Mouse (Mus musculus): ENCODE data around the gene Khk.

Gene Khk

DNA sequence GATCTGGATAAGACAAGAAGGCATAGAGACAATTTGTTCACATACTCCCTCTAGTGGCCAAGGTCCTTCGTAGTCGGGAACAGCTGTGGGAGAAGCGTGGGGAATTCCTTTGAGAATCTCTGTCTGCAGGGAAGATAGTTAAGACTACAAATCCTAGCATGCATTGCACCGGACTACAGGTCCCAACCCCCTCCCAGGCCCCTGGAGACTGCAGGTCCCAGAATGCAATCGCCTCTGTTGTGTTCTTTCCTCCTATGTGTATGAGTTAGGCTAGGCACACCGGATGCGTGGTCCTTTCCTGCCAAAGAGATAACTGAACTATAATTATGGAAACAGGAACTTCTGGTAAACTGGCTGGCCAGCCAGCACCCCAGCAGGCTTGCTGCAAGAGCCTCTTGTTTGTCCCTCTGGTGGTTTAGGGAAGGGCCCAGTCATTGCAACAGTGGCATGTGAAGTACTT lies 5.2 kb upstream of the Khk start:
- Histone ChIP-seq H3K9me3 (ENCODE audit: low read length) (no peaks in the 10 kb centered on the region), H3K4me1 (replicated peaks; ENCODE audit: low read depth, low read length) (peaks cover 86% of the 10 kb centered on the region), H3K4me3 (replicated peaks; ENCODE audit: low read length) (peak overlapping the region; percentile 67), H3K36me3 (ENCODE audit: insufficient read depth, low read length) (no peaks in the 10 kb centered on the region), H3K27me3 (ENCODE audit: insufficient read depth, low read length) (peaks cover 16% of the 10 kb centered on the region)
- no peak for TF ChIP-seq POU5F1 (IDR thresholded peaks at IDR 0.05; ENCODE audit: borderline replicate concordance, low read length)
- TF ChIP-seq NANOG (IDR thresholded peaks at IDR 0.05; ENCODE audit: borderline replicate concordance, low read length), result no peak
- peak; percentile 52 for TF ChIP-seq CTCF (conservative IDR thresholded peaks at IDR 0.05; ENCODE audit: low read length)

DNA sequence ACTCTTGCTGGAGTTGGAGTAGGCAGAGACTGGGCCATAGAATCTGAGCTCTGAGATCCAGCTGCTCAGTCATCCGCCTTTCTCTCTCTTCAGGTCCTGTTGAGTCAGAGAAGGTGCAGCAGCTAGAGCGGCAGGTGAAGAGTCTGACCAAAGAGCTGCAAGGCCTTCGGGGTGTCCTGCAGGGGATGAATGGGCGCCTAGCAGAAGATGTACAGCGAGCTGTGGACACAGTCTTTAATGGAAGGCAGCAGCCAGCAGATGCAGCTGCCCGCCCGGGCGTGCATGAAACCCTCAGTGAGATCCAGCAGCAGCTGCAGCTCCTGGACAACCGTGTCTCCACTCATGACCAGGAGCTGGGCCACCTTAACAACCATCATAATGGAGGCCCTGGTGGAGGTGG lies 4.4 kb upstream of the Khk start:
- H3K27me3 ChIP-seq (ENCODE audit: insufficient read depth, low read length), result peaks cover 16% of the 10 kb centered on the region
- H3K36me3 ChIP-seq (ENCODE audit: insufficient read depth, low read length), result no peaks in the 10 kb centered on the region
- no peak for TF ChIP-seq NANOG (IDR thresholded peaks at IDR 0.05; ENCODE audit: borderline replicate concordance, low read length)
- TF ChIP-seq CTCF (conservative IDR thresholded peaks at IDR 0.05; ENCODE audit: low read length), result no peak
- no peak for TF ChIP-seq POU5F1 (IDR thresholded peaks at IDR 0.05; ENCODE audit: borderline replicate concordance, low read length)
- no peaks in the 10 kb centered on the region for H3K9me3 ChIP-seq (ENCODE audit: low read length)
- peaks cover 89% of the 10 kb centered on the region for H3K4me1 ChIP-seq (replicated peaks; ENCODE audit: low read depth, low read length)
- peak overlapping the region; percentile 67 for H3K4me3 ChIP-seq (replicated peaks; ENCODE audit: low read length)

DNA sequence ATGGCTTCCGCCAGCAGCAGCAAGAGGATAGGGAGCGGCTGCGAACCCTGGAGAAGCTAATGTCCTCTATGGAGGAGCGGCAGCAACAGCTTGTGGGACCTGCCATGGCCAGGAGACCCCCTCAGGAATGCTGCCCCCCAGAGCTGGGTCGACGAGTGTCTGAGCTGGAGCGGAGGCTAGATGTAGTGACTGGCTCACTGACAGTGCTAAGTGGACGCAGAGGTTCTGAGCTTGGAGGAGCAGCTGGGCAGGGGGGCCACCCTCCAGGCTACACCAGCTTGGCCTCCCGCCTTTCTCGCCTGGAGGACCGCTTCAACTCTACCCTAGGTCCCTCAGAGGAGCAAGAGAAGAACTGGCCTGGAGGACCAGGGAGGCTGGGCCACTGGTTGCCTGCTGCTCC lies 3.9 kb upstream of the Khk start:
- TF ChIP-seq CTCF (conservative IDR thresholded peaks at IDR 0.05; ENCODE audit: low read length), result no peak
- no peak for TF ChIP-seq NANOG (IDR thresholded peaks at IDR 0.05; ENCODE audit: borderline replicate concordance, low read length)
- TF ChIP-seq POU5F1 (IDR thresholded peaks at IDR 0.05; ENCODE audit: borderline replicate concordance, low read length), result no peak
- no peaks in the 10 kb centered on the region for H3K9me3 ChIP-seq (ENCODE audit: low read length)
- no peaks in the 10 kb centered on the region for H3K36me3 ChIP-seq (ENCODE audit: insufficient read depth, low read length)

DNA sequence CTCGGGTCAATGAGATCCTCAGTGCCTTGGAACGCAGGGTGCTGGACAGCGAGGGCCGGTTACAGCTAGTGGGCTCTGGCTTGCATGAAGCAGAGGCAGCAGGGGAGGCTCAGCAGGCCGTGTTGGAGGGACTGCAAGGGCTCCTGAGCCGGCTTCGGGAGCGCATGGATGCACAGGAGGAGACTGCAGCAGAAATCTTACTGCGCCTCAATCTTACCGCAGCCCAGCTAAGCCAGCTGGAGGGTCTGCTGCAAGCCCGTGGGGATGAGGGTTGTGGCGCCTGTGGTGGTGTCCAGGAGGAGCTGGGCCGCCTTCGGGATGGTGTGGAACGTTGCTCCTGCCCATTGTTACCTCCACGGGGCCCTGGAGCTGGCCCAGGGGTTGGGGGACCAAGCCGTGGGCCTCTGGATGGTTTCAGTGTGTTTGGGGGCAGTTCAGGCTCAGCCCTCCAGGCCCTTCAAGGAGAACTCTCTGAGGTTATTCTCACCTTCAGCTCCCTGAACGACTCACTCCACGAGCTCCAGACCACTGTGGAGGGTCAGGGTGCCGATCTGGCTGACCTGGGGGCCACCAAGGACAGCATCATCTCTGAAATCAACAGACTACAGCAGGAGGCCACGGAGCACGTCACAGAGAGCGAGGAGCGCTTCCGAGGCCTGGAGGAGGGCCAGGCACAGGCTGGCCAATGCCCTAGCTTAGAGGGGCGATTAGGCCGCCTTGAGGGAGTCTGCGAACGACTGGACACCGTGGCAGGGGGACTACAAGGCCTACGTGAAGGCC lies 3.1 kb upstream of the Khk start:
- Histone ChIP-seq H3K4me3 (replicated peaks; ENCODE audit: low read length) (peak overlapping the region; percentile 67), H3K4me1 (replicated peaks; ENCODE audit: low read depth, low read length) (peaks cover 90% of the 10 kb centered on the region), H3K36me3 (ENCODE audit: insufficient read depth, low read length) (no peaks in the 10 kb centered on the region), H3K9me3 (ENCODE audit: low read length) (no peaks in the 10 kb centered on the region), H3K27me3 (ENCODE audit: insufficient read depth, low read length) (peaks cover 24% of the 10 kb centered on the region)
- no peak for TF ChIP-seq CTCF (conservative IDR thresholded peaks at IDR 0.05; ENCODE audit: low read length)
- no peak for TF ChIP-seq POU5F1 (IDR thresholded peaks at IDR 0.05; ENCODE audit: borderline replicate concordance, low read length)
- no peak for TF ChIP-seq NANOG (IDR thresholded peaks at IDR 0.05; ENCODE audit: borderline replicate concordance, low read length)

More for the DNA sequence above, 3.9 kb upstream of the Khk start:
- H3K27me3 ChIP-seq (ENCODE audit: insufficient read depth, low read length), result peaks cover 18% of the 10 kb centered on the region
- H3K4me1 ChIP-seq (replicated peaks; ENCODE audit: low read depth, low read length), result peaks cover 90% of the 10 kb centered on the region
- peak overlapping the region; percentile 67 for H3K4me3 ChIP-seq (replicated peaks; ENCODE audit: low read length)

DNA sequence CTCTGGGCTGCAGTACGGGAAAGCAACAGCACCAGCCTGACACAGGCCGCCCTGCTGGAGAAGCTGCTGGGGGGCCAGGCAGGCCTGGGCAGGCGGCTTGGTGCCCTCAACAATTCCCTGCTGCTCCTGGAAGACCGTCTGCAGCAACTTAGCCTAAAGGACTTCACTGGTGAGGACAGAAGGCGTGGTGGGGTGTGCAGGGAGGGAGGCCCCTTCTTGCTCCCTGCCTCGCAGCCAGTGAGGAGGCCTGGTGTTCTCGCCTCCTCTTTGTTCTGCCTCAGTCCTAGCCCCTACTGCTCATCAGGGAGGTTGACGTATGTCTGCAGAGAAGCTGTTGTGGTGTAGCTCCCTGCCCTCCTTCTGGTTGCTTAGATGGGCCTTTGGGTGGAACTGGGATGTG lies 2.5 kb upstream of the Khk start:
- TF ChIP-seq POU5F1 (IDR thresholded peaks at IDR 0.05; ENCODE audit: borderline replicate concordance, low read length) (no peak), NANOG (IDR thresholded peaks at IDR 0.05; ENCODE audit: borderline replicate concordance, low read length) (no peak), CTCF (conservative IDR thresholded peaks at IDR 0.05; ENCODE audit: low read length) (no peak)
- H3K27me3 ChIP-seq (ENCODE audit: insufficient read depth, low read length), result peaks cover 29% of the 10 kb centered on the region
- peak overlapping the region; percentile 67 for H3K4me3 ChIP-seq (replicated peaks; ENCODE audit: low read length)
- H3K36me3 ChIP-seq (ENCODE audit: insufficient read depth, low read length), result no peaks in the 10 kb centered on the region
- no peaks in the 10 kb centered on the region for H3K9me3 ChIP-seq (ENCODE audit: low read length)
- H3K4me1 ChIP-seq (replicated peaks; ENCODE audit: low read depth, low read length), result peaks cover 85% of the 10 kb centered on the region

DNA sequence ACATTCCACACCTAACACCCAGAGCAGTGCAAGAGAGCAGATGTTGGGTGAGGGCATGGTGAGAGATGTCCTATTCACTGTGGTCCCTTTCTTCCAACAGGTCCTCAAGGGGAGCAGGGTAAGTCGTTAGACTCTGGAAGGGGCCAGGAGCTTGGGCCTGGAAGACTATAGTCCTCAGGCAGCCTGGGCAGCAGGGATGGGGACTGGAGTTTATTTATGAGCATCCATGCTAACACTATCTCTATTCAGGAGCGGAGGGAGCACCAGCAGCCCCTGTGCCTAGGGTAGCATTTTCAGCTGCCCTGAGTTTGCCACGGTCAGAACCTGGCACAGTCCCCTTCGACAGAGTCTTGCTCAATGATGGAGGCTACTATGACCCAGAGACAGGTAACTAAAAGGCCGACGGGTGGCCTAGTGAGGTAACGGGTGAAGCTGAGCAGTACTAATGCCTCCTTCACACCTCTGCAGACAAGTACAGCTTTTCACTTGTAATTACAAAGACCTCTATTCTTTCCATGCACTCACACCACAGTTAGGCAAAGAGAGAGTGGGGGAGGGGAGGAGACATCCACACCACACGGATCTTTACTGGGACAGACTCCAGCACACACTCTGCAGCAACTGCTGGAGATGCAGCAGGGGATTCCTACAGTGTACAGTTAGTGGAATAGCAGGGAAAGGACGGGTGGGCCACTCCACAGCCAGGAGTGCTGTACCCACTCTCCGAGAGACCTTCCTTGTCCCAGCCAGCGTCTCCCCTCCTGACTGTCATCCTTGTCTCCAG lies 1.2 kb upstream of the Khk start:
- Histone ChIP-seq H3K36me3 (ENCODE audit: insufficient read depth, low read length) (no peaks in the 10 kb centered on the region), H3K9me3 (ENCODE audit: low read length) (no peaks in the 10 kb centered on the region), H3K27me3 (ENCODE audit: insufficient read depth, low read length) (peaks cover 43% of the 10 kb centered on the region), H3K4me1 (replicated peaks; ENCODE audit: low read depth, low read length) (peaks cover 83% of the 10 kb centered on the region), H3K4me3 (replicated peaks; ENCODE audit: low read length) (peak overlapping the region; percentile 83)
- TF ChIP-seq POU5F1 (IDR thresholded peaks at IDR 0.05; ENCODE audit: borderline replicate concordance, low read length) (no peak), CTCF (conservative IDR thresholded peaks at IDR 0.05; ENCODE audit: low read length) (no peak), NANOG (IDR thresholded peaks at IDR 0.05; ENCODE audit: borderline replicate concordance, low read length) (no peak)

DNA sequence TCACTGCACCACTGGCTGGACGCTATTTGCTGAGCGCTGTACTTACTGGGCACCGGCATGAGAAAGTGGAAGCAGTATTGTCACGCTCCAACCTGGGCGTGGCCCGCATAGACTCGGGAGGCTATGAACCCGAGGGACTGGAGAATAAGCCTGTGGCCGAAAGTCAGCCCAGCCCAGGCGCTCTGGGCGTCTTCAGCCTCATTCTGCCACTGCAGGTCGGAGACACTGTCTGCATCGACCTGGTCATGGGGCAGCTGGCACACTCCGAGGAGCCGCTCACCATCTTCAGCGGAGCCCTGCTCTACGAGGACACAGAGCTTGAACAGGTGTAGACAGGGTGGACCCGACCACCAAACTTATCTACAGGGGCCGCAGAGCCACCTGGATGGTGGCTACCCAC lies 610 bp upstream of the Khk start:
- H3K36me3 ChIP-seq (ENCODE audit: insufficient read depth, low read length), result no peaks in the 10 kb centered on the region
- TF ChIP-seq POU5F1 (IDR thresholded peaks at IDR 0.05; ENCODE audit: borderline replicate concordance, low read length) (no peak), CTCF (conservative IDR thresholded peaks at IDR 0.05; ENCODE audit: low read length) (no peak), NANOG (IDR thresholded peaks at IDR 0.05; ENCODE audit: borderline replicate concordance, low read length) (no peak)
- no peaks in the 10 kb centered on the region for H3K9me3 ChIP-seq (ENCODE audit: low read length)
- H3K4me1 ChIP-seq (replicated peaks; ENCODE audit: low read depth, low read length), result peaks cover 77% of the 10 kb centered on the region
- H3K27me3 ChIP-seq (ENCODE audit: insufficient read depth, low read length), result peaks cover 49% of the 10 kb centered on the region
- H3K4me3 ChIP-seq (replicated peaks; ENCODE audit: low read length), result peak overlapping the region; percentile 83

DNA sequence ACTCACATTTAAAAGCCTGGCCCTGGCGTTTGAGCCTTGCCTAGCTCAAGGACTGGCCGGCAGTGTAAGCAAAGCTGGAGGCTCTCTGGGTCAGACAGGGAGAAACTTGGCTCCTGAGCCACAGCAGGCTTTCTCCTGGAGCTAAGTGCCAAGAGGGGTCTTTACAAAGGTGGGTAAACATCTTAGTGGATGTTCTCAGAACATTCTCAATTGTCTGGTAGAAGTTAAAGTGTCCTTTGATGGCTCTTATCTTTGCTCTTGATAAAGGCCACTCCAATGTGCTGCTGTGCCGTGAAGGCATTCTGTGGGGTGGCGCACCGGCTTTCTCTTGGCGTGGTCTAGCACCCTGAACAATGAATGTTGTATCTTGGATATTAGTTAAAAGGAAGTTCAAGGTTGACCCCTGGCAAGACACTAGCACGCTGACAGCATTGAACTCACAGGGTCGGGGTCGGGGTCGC lies 1.4 kb downstream of the Khk start:
- Histone ChIP-seq H3K9me3 (ENCODE audit: low read length) (no peaks in the 10 kb centered on the region), H3K36me3 (ENCODE audit: insufficient read depth, low read length) (no peaks in the 10 kb centered on the region), H3K27me3 (ENCODE audit: insufficient read depth, low read length) (peaks cover 61% of the 10 kb centered on the region), H3K4me3 (replicated peaks; ENCODE audit: low read length) (0 out of 2 replicates have a peak overlapping the region, but pooled peaks have one; percentile 83), H3K4me1 (replicated peaks; ENCODE audit: low read depth, low read length) (peaks cover 75% of the 10 kb centered on the region)
- TF ChIP-seq NANOG (IDR thresholded peaks at IDR 0.05; ENCODE audit: borderline replicate concordance, low read length) (no peak), CTCF (conservative IDR thresholded peaks at IDR 0.05; ENCODE audit: low read length) (no peak), POU5F1 (IDR thresholded peaks at IDR 0.05; ENCODE audit: borderline replicate concordance, low read length) (no peak)

Measured in E14TG2a.4 (cell line).